Mouse (Mus musculus) megakaryocyte progenitor cell, adult 5-6 weeks (primary cell): ENCODE results near the gene Scd1. TPM values are rescaled to one million over a fixed set of nuclear protein-coding genes. Genes with fewer than 3 reads are reported as not detected.

Source experiments
- ATAC-seq: replicated peaks from 2 replicates; pipeline ENCODE4 v1.8.0; 2016; ENCODE audit warnings: mild to moderate bottlenecking, moderate TSS enrichment, inconsistent platforms; ENCODE audit not compliant: poor library complexity
- total RNA-seq, 2 experiments: library from RNA; stranded (forward) in 1 of 2; stranded (reverse) in 1 of 2; fragments of 157-497, 149-512 nt in 1 of 2; fragments of 200-1000 nt in 1 of 2; gene quantifications; 2 replicates each; pipeline versions ENCODE4 v1.2.3 to v1.2.4; 2015 to 2017

Scd1 gene
- 0.46 and 0.49 TPM in 2 replicates for total RNA-seq (2015)
- 0.54 and 1.1 TPM in 2 replicates for total RNA-seq (2017)

- ATAC-seq = peak; percentile 87
Measured at GRCm38 (mm10) chr19:44407341-44408222, at the start of gene Scd1. TSS of gene Scd1 (minus strand) at chr19:44407879.

DNA sequence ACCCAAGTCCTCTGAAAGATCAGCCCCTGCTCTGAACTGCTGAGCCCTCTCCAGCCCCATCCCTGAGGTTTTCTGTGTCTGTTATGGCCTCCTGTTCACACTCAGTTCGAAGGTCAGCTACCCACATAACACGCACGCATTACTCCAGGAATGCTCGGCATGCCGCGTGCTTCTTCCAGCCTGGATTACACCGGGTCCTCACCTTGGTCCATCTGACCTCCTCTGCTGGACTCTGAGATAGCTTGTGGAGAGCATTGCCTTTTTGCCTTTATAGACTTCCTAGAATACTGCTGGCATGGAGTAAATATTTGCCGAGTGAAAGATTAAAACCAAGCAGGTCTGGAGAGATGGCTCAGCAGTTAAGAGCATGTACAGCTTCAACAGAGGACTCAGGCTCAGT is 47.7 kb upstream of the Scd1 start:
- no peak for ATAC-seq

- ATAC-seq = no peak
Measured at GRCm38 (mm10) chr19:44454862-44455261, 47.2 kb upstream of the Scd1 start.

DNA sequence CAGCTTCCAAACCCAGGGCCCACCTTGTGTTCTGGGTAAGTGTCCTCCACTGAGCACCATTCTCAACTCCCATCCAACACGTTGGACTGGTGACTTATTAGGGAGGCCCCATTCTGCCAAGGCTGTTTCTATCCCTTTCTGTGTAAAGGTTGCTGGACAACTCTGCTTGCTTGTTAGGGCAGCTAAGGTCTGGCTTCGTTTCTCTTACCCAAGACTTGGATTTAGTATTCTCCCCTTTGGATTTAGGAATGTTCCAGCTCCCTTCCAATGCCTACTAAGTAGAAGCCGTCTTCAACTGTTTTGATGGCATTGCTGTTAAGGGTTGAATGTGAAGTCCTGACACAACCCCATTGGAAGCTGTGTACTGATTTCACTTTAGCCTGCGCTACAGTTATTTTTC is 40.2 kb upstream of the Scd1 start:
- no peak for ATAC-seq

GRCm38 (mm10) chr19:44445755-44446154 is 38.1 kb upstream of the Scd1 start:
- no peak for ATAC-seq

GRCm38 (mm10) chr19:44439302-44439701 is 31.6 kb upstream of the Scd1 start:
- no peak for ATAC-seq

GRCm38 (mm10) chr19:44437975-44438374 is 30.3 kb upstream of the Scd1 start:
- no peak for ATAC-seq

GRCm38 (mm10) chr19:44432084-44432483 is 24.4 kb upstream of the Scd1 start:
- no peak for ATAC-seq

GRCm38 (mm10) chr19:44427721-44428120 is 20.0 kb upstream of the Scd1 start:
- ATAC-seq = no peak

DNA sequence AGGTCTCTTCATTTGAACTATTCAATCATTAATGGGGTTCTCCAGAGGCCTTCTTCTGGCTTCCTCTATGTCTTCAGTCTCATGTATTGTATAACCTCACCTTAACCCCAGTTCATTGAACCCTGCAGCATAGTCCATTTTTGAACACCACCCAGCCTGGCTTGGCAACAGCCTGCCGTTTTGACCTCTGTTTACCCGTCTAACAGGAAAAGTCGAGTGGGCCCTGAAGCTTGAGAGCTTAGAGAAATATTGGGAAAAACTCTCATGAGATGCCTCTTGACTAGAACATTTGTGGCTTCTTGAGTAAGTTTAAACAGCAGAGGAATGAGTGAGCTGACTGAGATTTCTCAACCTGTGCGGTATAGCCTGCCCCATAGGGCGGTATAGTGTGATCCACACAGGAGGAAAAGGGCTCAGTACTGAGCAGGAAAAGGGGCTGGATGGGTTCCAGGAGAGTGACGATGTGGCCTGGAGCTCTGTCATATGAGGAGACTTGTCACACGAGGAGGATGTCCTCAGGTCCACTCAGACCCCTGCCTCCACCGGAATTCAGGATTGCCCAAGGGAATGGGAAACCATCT is 14.5 kb upstream of the Scd1 start:
- no peak for ATAC-seq

DNA sequence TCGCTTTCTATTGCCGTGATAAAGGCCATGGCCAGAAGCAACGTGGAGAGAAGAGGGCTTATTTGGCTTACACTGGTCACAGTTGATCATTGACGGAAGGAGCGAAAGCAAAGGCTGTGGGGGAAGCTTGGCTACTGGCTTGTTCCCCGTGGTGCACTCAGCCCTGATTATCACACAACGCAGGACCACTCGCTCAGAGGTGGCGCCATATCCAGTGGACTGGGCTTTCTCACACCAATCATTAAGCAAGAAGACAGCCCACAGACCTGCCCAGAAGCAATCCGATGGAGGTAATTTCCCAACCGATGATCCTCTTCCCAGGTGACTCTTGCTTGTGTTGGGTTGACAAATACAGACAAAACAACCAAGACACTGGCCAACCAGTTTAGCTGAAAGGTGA is 11.9 kb upstream of the Scd1 start:
- ATAC-seq = no peak

DNA sequence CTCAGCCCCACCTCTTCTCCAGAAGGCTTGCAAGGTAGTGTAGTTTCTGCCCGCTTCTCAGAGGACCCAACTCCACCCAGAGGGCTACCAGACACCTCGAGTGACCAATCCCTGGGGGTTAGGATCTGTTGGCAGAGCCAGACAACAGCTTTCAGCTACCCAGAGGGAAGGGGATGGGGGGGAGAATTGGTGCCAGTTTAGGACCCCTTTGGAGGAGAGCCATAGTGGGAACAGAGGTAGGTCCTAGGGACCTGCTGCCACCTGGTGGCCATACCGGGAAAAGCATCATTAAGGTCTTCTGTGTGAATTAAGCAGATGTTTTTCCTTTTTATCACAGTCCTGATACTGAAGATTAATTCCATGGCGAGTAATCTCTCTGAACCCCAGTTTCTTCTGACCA is 11.3 kb upstream of the Scd1 start:
- peak; percentile 67 for ATAC-seq

- no peak for ATAC-seq
Measured at GRCm38 (mm10) chr19:44418544-44418943, 10.9 kb upstream of the Scd1 start.

GRCm38 (mm10) chr19:44418061-44418460 is 10.4 kb upstream of the Scd1 start:
- no peak for ATAC-seq

DNA sequence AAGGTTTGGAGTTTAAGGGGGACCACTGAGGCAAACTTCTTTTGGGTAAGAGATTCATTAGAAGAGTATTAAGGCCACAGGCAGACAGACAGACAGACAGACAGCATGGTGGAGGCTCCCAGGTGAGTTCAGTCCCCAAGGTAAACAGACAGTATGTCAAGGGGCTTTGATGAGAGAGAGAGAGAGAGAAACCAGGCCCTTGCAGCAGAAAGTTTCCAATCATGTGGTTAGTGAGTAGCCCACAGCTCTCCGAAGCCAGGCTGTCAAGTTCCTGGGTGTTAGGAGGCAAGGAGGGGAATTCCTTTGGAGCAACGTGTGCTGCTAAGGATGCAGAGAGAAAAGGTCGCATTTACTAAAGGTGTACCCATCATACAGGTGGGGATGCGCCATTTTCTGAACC is 9.8 kb upstream of the Scd1 start:
- ATAC-seq = no peak

DNA sequence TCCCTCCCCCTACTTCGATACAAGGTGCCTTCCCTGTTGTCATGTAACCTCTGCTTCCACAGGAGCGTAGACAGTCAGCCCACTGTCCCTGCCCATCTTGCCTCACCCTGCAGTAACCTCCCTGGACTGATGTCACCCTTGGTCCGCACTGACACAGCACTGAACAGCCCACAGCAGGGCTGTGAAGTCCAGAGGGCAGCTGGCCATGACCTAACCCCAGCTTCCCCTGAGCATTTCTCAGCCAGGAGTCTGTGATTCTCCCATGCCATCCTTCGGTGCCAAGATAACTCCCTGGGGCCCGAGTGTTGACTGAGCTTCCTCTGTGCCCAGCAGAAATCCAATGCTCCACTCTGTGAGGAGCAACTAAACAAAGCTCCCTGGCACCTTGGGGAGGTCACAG is 8.6 kb upstream of the Scd1 start:
- ATAC-seq = no peak

DNA sequence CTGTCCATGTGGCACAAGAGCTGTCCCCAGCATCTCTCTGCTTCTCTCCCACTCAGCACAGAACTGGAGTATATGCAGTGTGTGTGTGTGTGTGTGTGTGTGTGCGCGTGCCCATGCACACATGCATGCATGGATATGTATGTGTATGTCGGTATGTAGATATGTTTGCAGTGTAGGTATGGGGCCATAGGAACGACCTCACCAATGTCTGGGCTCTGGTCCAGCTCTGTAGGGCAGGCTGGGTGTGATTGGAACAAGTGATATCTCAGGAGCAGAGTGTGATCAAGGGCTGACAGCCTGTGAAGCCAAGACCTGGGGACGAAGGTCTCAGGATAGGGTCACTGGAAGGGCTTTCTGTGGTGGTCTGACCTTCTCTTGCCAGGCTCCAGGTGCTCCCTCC is 7.8 kb upstream of the Scd1 start:
- ATAC-seq = peak; percentile 77

DNA sequence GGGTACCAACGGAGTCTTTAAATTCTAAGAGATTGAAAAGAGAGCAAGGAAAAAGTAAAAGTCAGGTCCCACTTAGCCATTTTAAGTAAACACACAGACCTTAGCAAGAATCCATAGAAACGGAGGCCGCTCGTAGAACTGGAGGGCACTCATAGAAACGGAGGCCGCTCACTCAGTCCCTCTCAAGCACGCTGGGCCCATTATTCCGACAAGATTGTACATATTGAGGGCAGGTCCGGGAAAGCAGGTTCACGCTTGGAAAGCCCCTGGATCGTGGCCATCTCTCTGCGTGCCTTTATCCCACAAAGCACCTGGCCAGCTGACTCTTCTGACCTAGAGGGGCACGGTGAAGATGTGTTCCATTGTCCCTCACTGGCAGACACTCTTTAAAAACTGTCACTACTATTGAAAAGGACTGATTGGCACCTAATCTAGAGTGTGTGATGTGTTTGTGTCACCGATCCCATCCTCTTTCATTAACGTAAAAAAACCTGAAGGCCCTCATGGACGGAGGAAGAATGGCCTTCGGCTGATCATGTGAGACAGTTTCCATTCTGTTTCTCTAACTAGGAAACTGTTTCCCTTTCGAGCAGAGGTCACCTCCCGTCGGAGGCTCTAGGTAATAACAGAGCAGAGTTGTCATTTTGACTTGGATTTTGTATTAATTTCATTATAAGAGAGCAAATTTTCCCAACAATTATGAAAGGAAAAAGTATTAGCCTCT is 2.8 kb upstream of the Scd1 start:
- ATAC-seq = no peak

- ATAC-seq = no peak
Measured at GRCm38 (mm10) chr19:44408595-44408994, 916 bp upstream of the Scd1 start.

- peak; percentile 53 for ATAC-seq
Measured at GRCm38 (mm10) chr19:44408223-44408545, 505 bp upstream of the Scd1 start.

- ATAC-seq = no peak
Measured at GRCm38 (mm10) chr19:44403546-44403945, 4.1 kb downstream of the Scd1 start.
